Mouse (Mus musculus) midbrain, embryonic 13.5 days (tissue): Measurements from ENCODE around the gene Dlg2. TPM values are rescaled to one million over a fixed set of nuclear protein-coding genes. Genes with fewer than 3 reads are reported as not detected.

Experiments used
- ATAC-seq: fragments of 200-750 bp; cut with Nextera tagmentation; 2 replicates; pipeline ENCODE4 v1.8.0; 2017; ENCODE audit warnings: mild to moderate bottlenecking, moderate TSS enrichment, moderate library complexity
- H3K27ac ChIP-seq: fragments of 300-500 bp; sonication (generic); 2 replicates; pipeline ENCODE4 v1.5.1; 2015; ENCODE audit warnings: inconsistent platforms, mild to moderate bottlenecking, moderate library complexity
- H3K27me3 ChIP-seq: fragments of 300-500 bp; sonication (generic); 2 replicates; pipeline ENCODE4 v1.6.1; 2015; ENCODE audit warnings: mild to moderate bottlenecking, inconsistent platforms
- H3K36me3 ChIP-seq: fragments of 300-500 bp; sonication (generic); 2 replicates; pipeline ENCODE4 v1.6.1; 2015; ENCODE audit warnings: mild to moderate bottlenecking, inconsistent platforms
- H3K4me1 ChIP-seq: fragments of 300-500 bp; sonication (generic); replicated peaks from 2 replicates; pipeline ENCODE4 v1.6.1; 2015; ENCODE audit warnings: inconsistent platforms
- H3K4me2 ChIP-seq: fragments of 300-500 bp; sonication (generic); replicated peaks from 2 replicates; pipeline ENCODE4 v1.6.1; 2015; ENCODE audit warnings: moderate library complexity, mild to moderate bottlenecking, inconsistent platforms
- H3K4me3 ChIP-seq: fragments of 300-500 bp; sonication (generic); replicated peaks from 2 replicates; pipeline ENCODE4 v1.5.1; 2015; ENCODE audit warnings: mild to moderate bottlenecking, inconsistent platforms
- H3K9ac ChIP-seq: fragments of 300-500 bp; sonication (generic); replicated peaks from 2 replicates; pipeline ENCODE4 v1.6.1; 2015; ENCODE audit warnings: mild to moderate bottlenecking, inconsistent platforms
- H3K9me3 ChIP-seq: fragments of 300-500 bp; sonication (generic); 2 replicates; pipeline ENCODE4 v1.6.1; 2016; ENCODE audit warnings: mild to moderate bottlenecking, inconsistent platforms
- WGBS: fragments of 180-500 bp; shearing (Covaris S2); methylation state at CpG from one replicate; pipeline ENCODE4 v1.1.7; 2015; 5-methylcytosine and 5-hydroxymethylcytosine counted together
- polyA plus RNA-seq: library from polyadenylated mRNA; unstranded; fragments of >200 nt; fragmentation: Nextera tagmentation; extraction: Ambion mirVana; gene quantifications from 2 replicates; pipeline ENCODE4 v1.2.1, GENCODE M21; 2015

Dlg2 gene
- polyA plus RNA-seq, 1 experiment from 2014 or later: 13.0 TPM

DNA sequence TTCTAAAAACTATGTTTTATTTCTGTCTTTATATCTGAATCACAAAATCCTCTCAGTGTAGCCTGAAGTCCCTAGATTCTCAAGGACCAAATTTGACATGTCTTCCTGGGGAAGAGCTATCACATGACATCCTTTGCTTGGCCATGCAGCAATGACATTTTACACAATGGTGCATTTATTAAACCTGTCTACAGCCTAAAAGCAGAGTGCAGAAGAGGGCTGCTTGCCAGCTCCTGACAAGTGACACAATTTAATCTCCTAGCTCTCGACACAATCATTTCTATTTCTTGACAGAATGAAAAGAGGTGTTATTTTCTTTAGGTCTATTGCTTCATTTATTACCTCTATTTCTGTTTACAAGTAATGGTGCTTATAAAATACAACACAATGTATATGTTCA is 1400.4 kb downstream of the Dlg2 start:
- H3K4me1 ChIP-seq: no peaks in the 10 kb centered on the region
- no peak overlapping the region for H3K4me3 ChIP-seq
- 45% methylated on average over 1 of the region's 1 CpGs for WGBS
- H3K27ac ChIP-seq: no peak overlapping the region
- H3K9me3 ChIP-seq: no peaks in the 10 kb centered on the region
- no peaks in the 10 kb centered on the region for H3K27me3 ChIP-seq
- ATAC-seq: no peak
- H3K9ac ChIP-seq: no peak overlapping the region
- no peak overlapping the region for H3K4me2 ChIP-seq
- H3K36me3 ChIP-seq: no peaks in the 10 kb centered on the region

GRCm38 (mm10) chr7:91877804-91878203 is 1401.3 kb downstream of the Dlg2 start:
- no peak overlapping the region for H3K27ac ChIP-seq
- H3K4me2 ChIP-seq: no peak overlapping the region
- H3K9ac ChIP-seq: no peak overlapping the region
- H3K27me3 ChIP-seq: no peaks in the 10 kb centered on the region
- H3K4me3 ChIP-seq: no peak overlapping the region
- no peaks in the 10 kb centered on the region for H3K9me3 ChIP-seq
- no peaks in the 10 kb centered on the region for H3K36me3 ChIP-seq
- WGBS: 91% methylated on average over 2 of the region's 2 CpGs
- no peaks in the 10 kb centered on the region for H3K4me1 ChIP-seq
- no peak for ATAC-seq

DNA sequence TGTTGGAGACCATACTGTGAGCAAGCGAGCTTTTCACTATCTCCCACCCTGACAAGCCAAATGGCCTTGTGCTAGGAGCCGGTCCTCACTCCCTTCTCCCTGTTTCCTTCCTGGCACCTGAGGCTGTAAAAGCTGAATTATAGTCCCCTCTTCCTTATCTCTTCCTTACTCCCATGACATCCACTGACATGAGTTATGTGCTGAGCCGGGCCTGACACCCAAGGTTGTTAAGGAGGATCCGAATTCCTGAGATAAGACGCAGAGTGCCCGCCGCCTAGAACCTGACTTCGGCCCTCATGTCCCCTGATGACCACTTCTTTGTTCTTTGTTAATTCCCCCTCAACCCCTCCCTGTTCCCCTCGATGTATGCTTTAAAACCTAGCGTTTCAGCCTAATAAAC is 1409.9 kb downstream of the Dlg2 start:
- H3K4me1 ChIP-seq: no peaks in the 10 kb centered on the region
- no peak overlapping the region for H3K4me3 ChIP-seq
- H3K9me3 ChIP-seq: no peaks in the 10 kb centered on the region
- no peak overlapping the region for H3K4me2 ChIP-seq
- H3K27me3 ChIP-seq: no peaks in the 10 kb centered on the region
- no peak for ATAC-seq
- no peak overlapping the region for H3K9ac ChIP-seq
- H3K27ac ChIP-seq: no peak overlapping the region
- 91% methylated on average over 10 of the region's 10 CpGs for WGBS
- H3K36me3 ChIP-seq: no peaks in the 10 kb centered on the region

DNA sequence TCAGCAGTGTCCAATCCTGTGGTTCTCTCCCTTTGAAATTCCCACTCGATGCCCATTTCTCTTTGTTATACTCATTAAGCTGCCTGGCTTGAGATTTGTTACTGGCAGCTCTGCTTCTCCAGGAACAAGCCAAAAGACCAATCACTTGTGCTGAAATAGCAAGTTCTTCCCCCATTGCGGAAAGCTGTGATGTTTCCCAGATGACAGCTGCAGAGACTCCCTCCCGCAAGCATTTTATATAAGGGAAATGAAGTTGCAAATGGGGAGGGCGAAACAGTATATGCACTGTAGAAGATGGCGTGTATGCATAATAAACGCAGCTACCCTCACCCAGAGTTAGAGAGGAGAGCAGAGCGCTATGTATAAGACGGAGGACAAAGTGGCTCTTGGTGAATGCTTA is 1417.5 kb downstream of the Dlg2 start:
- Histone ChIP-seq H3K27me3 (no peaks in the 10 kb centered on the region), H3K36me3 (no peaks in the 10 kb centered on the region)
- ATAC-seq: no peak

DNA sequence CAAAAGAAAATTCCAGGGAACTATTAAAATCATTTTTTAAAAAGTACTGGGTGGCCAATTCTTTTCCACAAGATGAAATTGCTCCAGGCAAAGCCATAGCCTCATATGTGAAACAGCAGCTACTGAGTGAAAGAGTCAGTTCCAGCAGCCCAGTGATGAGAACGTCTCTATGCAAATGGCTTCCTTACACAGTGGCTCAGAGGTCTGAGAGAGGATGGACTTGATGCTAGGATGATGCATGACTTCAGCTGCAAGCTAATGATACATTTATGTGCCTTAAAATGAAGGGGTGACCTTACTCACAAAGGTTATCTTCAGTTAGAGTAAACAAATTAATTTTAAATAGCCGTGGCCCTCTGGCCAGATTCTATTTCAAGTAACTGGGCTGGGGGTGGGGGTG is 1420.5 kb downstream of the Dlg2 start:
- Histone ChIP-seq H3K27me3 (no peaks in the 10 kb centered on the region), H3K4me2 (no peak overlapping the region), H3K9ac (no peak overlapping the region), H3K27ac (no peak overlapping the region), H3K36me3 (no peaks in the 10 kb centered on the region), H3K4me3 (no peak overlapping the region), H3K9me3 (no peaks in the 10 kb centered on the region), H3K4me1 (no peaks in the 10 kb centered on the region)
- ATAC-seq: no peak
- 56% methylated on average over 2 of the region's 2 CpGs for WGBS

More for the DNA sequence above, 1417.5 kb downstream of the Dlg2 start:
- Histone ChIP-seq H3K27ac (no peak overlapping the region), H3K9me3 (no peaks in the 10 kb centered on the region), H3K4me3 (no peak overlapping the region), H3K4me2 (no peak overlapping the region), H3K9ac (no peak overlapping the region), H3K4me1 (no peaks in the 10 kb centered on the region)
- 88% methylated on average over 8 of the region's 8 CpGs for WGBS

DNA sequence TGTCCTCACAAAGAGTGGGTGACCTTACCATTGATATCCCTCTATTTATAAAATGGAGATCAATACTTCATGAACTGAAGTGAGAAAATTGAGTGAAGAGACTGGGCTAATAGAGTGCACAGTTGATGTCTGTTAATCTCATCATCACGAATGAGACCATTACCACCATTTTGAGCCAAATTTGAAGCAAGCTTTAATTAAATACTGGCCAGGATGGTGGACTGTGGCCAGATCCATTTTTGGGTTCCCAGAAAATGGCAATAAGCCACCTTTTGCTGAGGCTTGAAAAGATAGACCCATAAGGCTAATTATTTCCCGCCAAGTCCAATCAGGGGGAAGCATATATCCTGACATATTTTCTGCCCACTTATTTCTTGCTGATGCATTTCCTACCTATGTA is 1421.0 kb downstream of the Dlg2 start:
- Histone ChIP-seq H3K4me1 (no peaks in the 10 kb centered on the region), H3K9me3 (no peaks in the 10 kb centered on the region), H3K27me3 (no peaks in the 10 kb centered on the region), H3K36me3 (no peaks in the 10 kb centered on the region), H3K9ac (no peak overlapping the region), H3K4me2 (no peak overlapping the region), H3K4me3 (no peak overlapping the region), H3K27ac (no peak overlapping the region)
- ATAC-seq: no peak
- WGBS: 86% methylated on average over 2 of the region's 2 CpGs

- Histone ChIP-seq H3K36me3 (no peaks in the 10 kb centered on the region), H3K9me3 (no peaks in the 10 kb centered on the region), H3K9ac (no peak overlapping the region), H3K4me1 (no peaks in the 10 kb centered on the region), H3K4me3 (no peak overlapping the region), H3K4me2 (no peak overlapping the region), H3K27me3 (no peaks in the 10 kb centered on the region), H3K27ac (no peak overlapping the region)
- WGBS: 89% methylated on average over 2 of the region's 2 CpGs
- ATAC-seq: no peak
Observed at GRCm38 (mm10) chr7:91902503-91902902, 1426.0 kb downstream of the Dlg2 start.

- 88% methylated on average over 3 of the region's 3 CpGs for WGBS
- H3K27me3 ChIP-seq: no peaks in the 10 kb centered on the region
- ATAC-seq: no peak
Observed at GRCm38 (mm10) chr7:91916809-91917208, 1440.3 kb downstream of the Dlg2 start.

GRCm38 (mm10) chr7:91919099-91919498 is 1442.6 kb downstream of the Dlg2 start:
- Histone ChIP-seq H3K36me3 (no peaks in the 10 kb centered on the region), H3K4me1 (peaks cover 4% of the 10 kb centered on the region), H3K9me3 (no peaks in the 10 kb centered on the region), H3K27ac (no peak overlapping the region), H3K4me3 (no peak overlapping the region), H3K4me2 (no peak overlapping the region), H3K27me3 (no peaks in the 10 kb centered on the region), H3K9ac (no peak overlapping the region)
- WGBS: 74% methylated on average over 3 of the region's 3 CpGs
- ATAC-seq: no peak

More at GRCm38 (mm10) chr7:91916809-91917208, 1440.3 kb downstream of the Dlg2 start:
- no peak overlapping the region for H3K27ac ChIP-seq
- H3K4me3 ChIP-seq: no peak overlapping the region
- H3K4me1 ChIP-seq: peaks cover 4% of the 10 kb centered on the region
- no peaks in the 10 kb centered on the region for H3K36me3 ChIP-seq
- no peak overlapping the region for H3K9ac ChIP-seq
- H3K9me3 ChIP-seq: no peaks in the 10 kb centered on the region
- H3K4me2 ChIP-seq: no peak overlapping the region

DNA sequence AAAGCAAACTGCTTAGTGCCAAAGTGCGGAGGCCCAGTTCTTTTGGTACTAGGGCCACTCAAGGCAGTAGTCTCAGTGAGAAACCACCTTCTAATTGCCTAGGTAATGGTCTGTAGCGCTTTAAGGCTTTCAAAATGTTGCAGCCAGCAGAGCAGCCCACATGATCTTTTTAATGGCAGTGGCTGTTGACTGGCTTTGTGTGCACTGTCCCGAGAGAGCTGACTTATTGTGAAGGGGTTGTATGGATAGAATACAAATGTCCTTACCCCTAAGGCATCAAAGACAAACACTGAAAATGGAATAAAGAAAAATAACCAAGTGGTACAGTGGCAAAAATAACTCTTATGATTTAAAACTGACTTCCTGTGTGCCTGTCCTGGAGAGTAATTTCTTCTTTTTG is 1443.3 kb downstream of the Dlg2 start:
- 53% methylated on average over 3 of the region's 3 CpGs for WGBS
- H3K27me3 ChIP-seq: no peaks in the 10 kb centered on the region
- H3K9ac ChIP-seq: no peak overlapping the region
- H3K4me2 ChIP-seq: no peak overlapping the region
- no peak overlapping the region for H3K27ac ChIP-seq
- no peaks in the 10 kb centered on the region for H3K9me3 ChIP-seq
- ATAC-seq: peak; percentile 74
- peaks cover 4% of the 10 kb centered on the region for H3K4me1 ChIP-seq
- no peaks in the 10 kb centered on the region for H3K36me3 ChIP-seq
- no peak overlapping the region for H3K4me3 ChIP-seq

GRCm38 (mm10) chr7:91934881-91935597 is 1458.6 kb downstream of the Dlg2 start:
- Histone ChIP-seq H3K27ac (no peak overlapping the region; the same call in 1 of the 2 replicates), H3K4me3 (no peak overlapping the region), H3K27me3 (no peaks in the 10 kb centered on the region), H3K4me2 (no peak overlapping the region), H3K4me1 (peaks cover 15% of the 10 kb centered on the region; the same call in 1 of the 2 replicates), H3K36me3 (no peaks in the 10 kb centered on the region), H3K9ac (no peak overlapping the region), H3K9me3 (no peaks in the 10 kb centered on the region)
- 62% methylated on average over 12 of the region's 12 CpGs for WGBS
- ATAC-seq: peak; percentile 78

- no peak overlapping the region for H3K4me2 ChIP-seq
- H3K4me3 ChIP-seq: no peak overlapping the region
- H3K27me3 ChIP-seq: no peaks in the 10 kb centered on the region
- 27% methylated on average over 2 of the region's 2 CpGs for WGBS
- ATAC-seq: peak; percentile 67; the same call in 1 of the 2 replicates
- no peaks in the 10 kb centered on the region for H3K36me3 ChIP-seq
- H3K9me3 ChIP-seq: no peaks in the 10 kb centered on the region
- peaks cover 15% of the 10 kb centered on the region; the same call in 1 of the 2 replicates for H3K4me1 ChIP-seq
- H3K9ac ChIP-seq: no peak overlapping the region
- H3K27ac ChIP-seq: no peak overlapping the region
Observed at GRCm38 (mm10) chr7:91936193-91936592, 1459.7 kb downstream of the Dlg2 start.

DNA sequence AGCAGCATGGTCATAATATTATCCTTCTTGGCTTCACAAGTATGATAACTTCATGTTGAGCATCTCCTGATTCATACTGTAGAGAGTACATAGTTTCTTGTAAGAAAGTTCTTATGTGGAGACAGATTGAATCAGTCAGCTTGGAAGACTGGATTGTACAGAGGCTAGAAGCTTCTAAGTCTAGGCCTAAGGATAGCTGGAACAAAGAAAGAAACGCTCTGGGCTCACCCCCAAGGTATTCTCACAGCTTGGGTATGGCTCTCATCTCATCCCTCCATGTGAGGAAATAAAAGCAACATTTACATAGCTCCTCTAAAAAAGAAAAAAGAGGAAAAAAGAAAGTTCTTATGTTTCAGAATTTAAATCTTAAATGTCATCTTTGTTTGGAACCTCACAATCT is 1466.8 kb downstream of the Dlg2 start:
- 94% methylated on average over 1 of the region's 1 CpGs for WGBS
- no peaks in the 10 kb centered on the region for H3K4me1 ChIP-seq
- H3K9me3 ChIP-seq: no peaks in the 10 kb centered on the region
- no peak overlapping the region for H3K4me2 ChIP-seq
- no peak overlapping the region for H3K4me3 ChIP-seq
- no peak overlapping the region for H3K27ac ChIP-seq
- no peak for ATAC-seq
- H3K36me3 ChIP-seq: no peaks in the 10 kb centered on the region
- H3K27me3 ChIP-seq: no peaks in the 10 kb centered on the region
- H3K9ac ChIP-seq: no peak overlapping the region
